Mouse (Mus musculus): ENCODE results near the gene Fam172a. TPM values are rescaled to one million over a fixed set of nuclear protein-coding genes. Genes with fewer than 3 reads are reported as not detected.

The Fam172a gene
- polyA plus RNA-seq, 1 experiment = 0.56 TPM

DNA sequence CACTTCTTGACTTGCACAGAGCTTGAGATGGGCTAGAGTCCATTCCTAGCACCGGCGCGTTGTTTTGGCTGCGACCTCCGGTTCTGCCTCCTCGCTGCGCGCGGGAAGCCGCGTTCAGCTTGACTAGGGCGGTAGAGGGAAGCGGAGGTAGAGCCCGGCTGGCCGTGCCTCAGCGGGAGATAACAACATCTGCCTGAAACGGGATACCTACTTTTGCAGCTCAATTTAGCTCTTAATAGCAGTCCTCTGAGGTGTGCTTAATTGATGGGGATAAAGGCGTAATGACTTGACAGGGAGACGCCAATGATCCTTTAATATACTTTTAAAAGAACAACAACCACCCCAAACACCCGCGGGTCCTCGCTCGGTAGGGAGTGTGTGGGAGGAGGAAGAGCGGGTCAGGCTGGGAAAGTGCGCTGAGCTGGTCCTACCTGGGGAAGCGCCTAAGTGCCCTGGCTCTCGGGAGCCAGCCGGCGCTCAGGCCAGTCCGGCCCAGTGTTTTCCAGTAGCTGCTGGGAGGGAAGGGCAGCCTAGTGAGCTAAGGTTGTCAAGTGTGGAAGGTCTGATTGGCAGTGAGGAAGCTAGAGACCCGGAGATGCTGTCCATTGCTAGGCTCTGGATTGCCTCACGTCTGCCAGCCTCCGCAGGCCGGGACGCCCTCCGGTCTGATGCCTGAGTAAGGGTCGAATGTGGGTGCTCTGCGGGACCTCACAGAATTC is 508.4 kb downstream of the Fam172a start:
- TF ChIP-seq GATA1 (IDR thresholded peaks at IDR 0.05; ENCODE audit: low read length) (no peak), TAL1 (IDR thresholded peaks at IDR 0.05; ENCODE audit: low read length) (no peak)
- Histone ChIP-seq H3K9me3 (ENCODE audit: control insufficient read depth, low read length) (no peaks in the 10 kb centered on the region; the same call in 1 of the 2 replicates), H3K4me3 (replicated peaks) (no peak overlapping the region), H3K27me3 (ENCODE audit: control insufficient read depth) (peaks cover 83% of the 10 kb centered on the region), H3K36me3 (ENCODE audit: control insufficient read depth) (no peaks in the 10 kb centered on the region), H3K4me1 (ENCODE audit: control insufficient read depth) (no peaks in the 10 kb centered on the region)

DNA sequence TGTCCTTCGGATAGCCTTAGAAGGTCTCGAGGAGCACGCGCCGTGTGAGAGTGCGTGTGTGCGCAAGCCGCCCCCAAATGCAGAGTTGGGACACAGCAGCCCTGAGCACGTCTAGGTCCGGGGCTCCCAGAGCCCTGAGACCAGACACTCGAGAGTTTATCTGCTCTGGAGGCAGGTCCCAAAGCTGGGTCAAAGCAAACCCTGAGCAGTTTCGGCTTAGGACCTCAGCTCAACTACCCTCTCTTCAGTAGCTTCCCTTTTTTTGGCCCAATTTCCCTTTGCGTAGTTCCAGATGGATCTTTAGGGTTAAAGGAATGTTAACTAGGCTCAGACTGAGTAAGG is 508.9 kb downstream of the Fam172a start:
- no peaks in the 10 kb centered on the region for H3K36me3 ChIP-seq (ENCODE audit: control insufficient read depth)
- no peaks in the 10 kb centered on the region; the same call in 1 of the 2 replicates for H3K9me3 ChIP-seq (ENCODE audit: control insufficient read depth, low read length)
- no peaks in the 10 kb centered on the region for H3K4me1 ChIP-seq (ENCODE audit: control insufficient read depth)
- TF ChIP-seq GATA1 (IDR thresholded peaks at IDR 0.05; ENCODE audit: low read length) (no peak), TAL1 (IDR thresholded peaks at IDR 0.05; ENCODE audit: low read length) (no peak)
- no peak overlapping the region for H3K4me3 ChIP-seq (replicated peaks)
- H3K27me3 ChIP-seq (ENCODE audit: control insufficient read depth) = peaks cover 78% of the 10 kb centered on the region

GRCm38 (mm10) chr13:78211231-78212010 is 509.6 kb downstream of the Fam172a start:
- Histone ChIP-seq H3K9me3 (ENCODE audit: control insufficient read depth, low read length) (no peaks in the 10 kb centered on the region; the same call in 1 of the 2 replicates), H3K4me3 (replicated peaks) (no peak overlapping the region), H3K4me1 (ENCODE audit: control insufficient read depth) (no peaks in the 10 kb centered on the region), H3K36me3 (ENCODE audit: control insufficient read depth) (no peaks in the 10 kb centered on the region), H3K27me3 (ENCODE audit: control insufficient read depth) (peaks cover 71% of the 10 kb centered on the region)
- TF ChIP-seq TAL1 (IDR thresholded peaks at IDR 0.05; ENCODE audit: low read length) = no peak
- TF ChIP-seq GATA1 (IDR thresholded peaks at IDR 0.05; ENCODE audit: low read length) = no peak

- Histone ChIP-seq H3K4me1 (ENCODE audit: control insufficient read depth) (no peaks in the 10 kb centered on the region), H3K9me3 (ENCODE audit: control insufficient read depth, low read length) (no peaks in the 10 kb centered on the region; the same call in 1 of the 2 replicates), H3K36me3 (ENCODE audit: control insufficient read depth) (no peaks in the 10 kb centered on the region), H3K27me3 (ENCODE audit: control insufficient read depth) (peaks cover 64% of the 10 kb centered on the region), H3K4me3 (replicated peaks) (no peak overlapping the region)
- TF ChIP-seq TAL1 (IDR thresholded peaks at IDR 0.05; ENCODE audit: low read length) (no peak), GATA1 (IDR thresholded peaks at IDR 0.05; ENCODE audit: low read length) (no peak)
Measured at GRCm38 (mm10) chr13:78212111-78212510, 510.3 kb downstream of the Fam172a start.

DNA sequence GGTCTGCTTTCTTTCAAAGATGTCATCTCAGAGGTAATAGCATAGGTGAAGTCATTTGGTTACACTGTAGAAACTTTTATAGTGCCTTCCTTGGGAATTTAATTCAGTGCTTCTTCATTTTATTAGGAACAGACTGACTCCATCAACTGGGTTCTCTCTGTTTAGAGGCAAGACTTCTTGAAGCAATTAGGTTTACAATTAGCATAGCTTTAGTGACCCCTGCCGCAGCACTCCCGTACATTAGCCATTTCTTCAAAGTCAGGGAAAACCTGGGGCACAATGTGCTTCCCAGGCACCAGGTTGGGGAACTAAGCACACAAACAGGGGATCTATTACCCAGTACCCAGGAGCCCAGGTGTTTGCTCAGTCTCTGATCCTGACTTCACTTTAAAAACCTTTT is 511.3 kb downstream of the Fam172a start:
- Histone ChIP-seq H3K4me1 (ENCODE audit: control insufficient read depth) (no peaks in the 10 kb centered on the region), H3K36me3 (ENCODE audit: control insufficient read depth) (no peaks in the 10 kb centered on the region), H3K27me3 (ENCODE audit: control insufficient read depth) (peaks cover 53% of the 10 kb centered on the region), H3K9me3 (ENCODE audit: control insufficient read depth, low read length) (no peaks in the 10 kb centered on the region; the same call in 1 of the 2 replicates), H3K4me3 (replicated peaks) (no peak overlapping the region)
- no peak for TF ChIP-seq GATA1 (IDR thresholded peaks at IDR 0.05; ENCODE audit: low read length)
- no peak for TF ChIP-seq TAL1 (IDR thresholded peaks at IDR 0.05; ENCODE audit: low read length)

DNA sequence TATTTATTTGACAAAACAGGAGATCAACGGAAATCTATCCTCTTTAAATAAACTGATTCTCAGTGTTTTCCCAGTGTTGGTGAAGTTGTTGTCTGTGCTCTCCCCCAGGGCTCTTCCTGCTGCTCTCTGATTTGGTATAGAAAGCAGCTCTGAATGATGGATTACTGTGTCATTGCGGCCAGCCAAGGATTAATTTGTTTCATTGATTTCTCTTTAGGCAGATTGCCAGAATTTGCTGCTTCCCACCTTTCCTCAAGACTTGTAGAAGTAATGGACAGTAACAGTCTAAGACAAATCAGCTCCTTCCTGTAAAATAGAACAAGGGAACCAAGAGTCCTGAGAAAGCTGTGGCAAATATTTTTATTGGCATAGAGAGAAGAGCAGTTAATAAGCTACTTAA is 513.4 kb downstream of the Fam172a start:
- no peak overlapping the region for H3K4me3 ChIP-seq (replicated peaks)
- H3K9me3 ChIP-seq (ENCODE audit: control insufficient read depth, low read length) = no peaks in the 10 kb centered on the region; the same call in 1 of the 2 replicates
- no peak for TF ChIP-seq TAL1 (IDR thresholded peaks at IDR 0.05; ENCODE audit: low read length)
- TF ChIP-seq GATA1 (IDR thresholded peaks at IDR 0.05; ENCODE audit: low read length) = no peak
- peaks cover 33% of the 10 kb centered on the region for H3K27me3 ChIP-seq (ENCODE audit: control insufficient read depth)
- H3K4me1 ChIP-seq (ENCODE audit: control insufficient read depth) = no peaks in the 10 kb centered on the region
- no peaks in the 10 kb centered on the region for H3K36me3 ChIP-seq (ENCODE audit: control insufficient read depth)

Measured in erythroblast, embryonic 14.5 days (primary cell).